8 mouse cellular contexts compared by ENCODE assay signal in genomic region chr11:49847071-49847810, GRCm38 (mm10). TPM values are rescaled to one million over a fixed set of nuclear protein-coding genes. Genes with fewer than 3 reads are reported as not detected.
DNase-seq lines count a peak whose midpoint lies in the region; ATAC-seq lines count a peak whose summit lies in the region.

No protein-coding gene starts in this region.

- intact Hi-C loops in left cerebral cortex, postnatal 4 days (cut with DNase I): no loop called here

- H3K9me3 ChIP-seq in forebrain, embryonic 10.5 days: no peaks in the 10 kb centered on the region
- no peaks in the 10 kb centered on the region for H3K9me3 ChIP-seq in kidney, embryonic 16.5 days (ENCODE audit: low read length)
- no peaks in the 10 kb centered on the region for H3K9me3 ChIP-seq in stomach, embryonic 14.5 days (ENCODE audit: control insufficient read depth, low read depth, low read length)

- peak overlapping the region; percentile 90 for H3K9ac ChIP-seq in kidney, embryonic 16.5 days (replicated peaks; ENCODE audit: low read length)
- peak overlapping the region; percentile 80 for H3K9ac ChIP-seq in stomach, embryonic 14.5 days (replicated peaks; ENCODE audit: low read depth, low read length)

- peaks cover 27% of the 10 kb centered on the region for H3K4me1 ChIP-seq in forebrain, embryonic 10.5 days
- H3K4me1 ChIP-seq in kidney, embryonic 16.5 days (ENCODE audit: insufficient read depth, low read length): peaks cover 15% of the 10 kb centered on the region
- peaks cover 12% of the 10 kb centered on the region; the same call in 1 of the 2 replicates for H3K4me1 ChIP-seq in stomach, embryonic 14.5 days (ENCODE audit: control insufficient read depth, insufficient read depth, low read length)

- ATAC-seq in kidney, embryonic 16.5 days (ENCODE audit: low FRiP score, low TSS enrichment): peak; percentile 0; the same call in 1 of the 2 replicates
- no peak for ATAC-seq in stomach, embryonic 14.5 days (ENCODE audit: insufficient number of reproducible peaks, insufficient read depth, low FRiP score, low read depth)
- ATAC-seq in granulocyte monocyte progenitor cell, adult 5-6 weeks (replicated peaks; ENCODE audit: poor library complexity, severe bottlenecking): no peak

- H3K36me3 ChIP-seq in forebrain, embryonic 10.5 days (replicated peaks): peaks cover 13% of the 10 kb centered on the region; the same call in 1 of the 2 replicates
- H3K36me3 ChIP-seq in kidney, embryonic 16.5 days (ENCODE audit: insufficient read depth, low read length): peaks cover 5% of the 10 kb centered on the region; the same call in 1 of the 2 replicates
- no peaks in the 10 kb centered on the region for H3K36me3 ChIP-seq in stomach, embryonic 14.5 days (ENCODE audit: control insufficient read depth, insufficient read depth, low read length)

- 10% methylated on average over 29 of the region's 29 CpGs for WGBS in forebrain, embryonic 10.5 days
- WGBS in kidney, embryonic 16.5 days: 8% methylated on average over 29 of the region's 29 CpGs
- 9% methylated on average over 29 of the region's 29 CpGs for WGBS in stomach, embryonic 14.5 days

- H3K4me3 ChIP-seq in forebrain, embryonic 10.5 days: peak overlapping the region; percentile 94
- peak overlapping the region; percentile 91 for H3K4me3 ChIP-seq in kidney, embryonic 16.5 days (ENCODE audit: low read length)
- H3K4me3 ChIP-seq in stomach, embryonic 14.5 days (ENCODE audit: low read depth, low read length): peak overlapping the region; percentile 84

- no peaks in the 10 kb centered on the region for H3K27me3 ChIP-seq in forebrain, embryonic 10.5 days (ENCODE audit: poor library complexity, severe bottlenecking)
- no peaks in the 10 kb centered on the region for H3K27me3 ChIP-seq in kidney, embryonic 16.5 days (ENCODE audit: insufficient read depth, low read length)
- H3K27me3 ChIP-seq in stomach, embryonic 14.5 days (ENCODE audit: control insufficient read depth, insufficient read depth, low read length): no peaks in the 10 kb centered on the region

- DNase-seq in left cerebral cortex, postnatal 4 days: peak; percentile 40
- no peak for DNase-seq in left cerebral cortex, adult 8-10 months (ENCODE audit: low spot score in 2 of 2)
- DNase-seq in R1 (ENCODE audit: low read depth, low spot score): peak; percentile 46
- DNase-seq in forebrain, embryonic 10.5 days (ENCODE audit: extremely low spot score, low spot score): no peak
- peak; percentile 22 for DNase-seq in lung, postnatal 25 days (ENCODE audit: low spot score)

- H3K27ac ChIP-seq in forebrain, embryonic 10.5 days: peak overlapping the region; percentile 93
- H3K27ac ChIP-seq in kidney, embryonic 16.5 days (ENCODE audit: low read length): peak overlapping the region; percentile 81
- H3K27ac ChIP-seq in stomach, embryonic 14.5 days (ENCODE audit: low read length): peak overlapping the region; percentile 80

- peak overlapping the region; percentile 87 for H3K4me2 ChIP-seq in kidney, embryonic 16.5 days (replicated peaks; ENCODE audit: low read depth, low read length)
- peak overlapping the region; percentile 87 for H3K4me2 ChIP-seq in stomach, embryonic 14.5 days (replicated peaks; ENCODE audit: low read depth, low read length)

RNA-seq across cellular contexts. Expression of gene Mapk9, which starts 0.7 kb away (rescaled TPM):
- 100 to 1,000 TPM; 135 to 139 TPM for total RNA-seq in left cerebral cortex, postnatal 4 days (2021)
- 100 to 1,000 TPM; 187 to 250 (median 223) TPM for total RNA-seq in left cerebral cortex, adult 8-10 months (2022)
- polyA plus RNA-seq in forebrain, embryonic 10.5 days (2016; fragmentation: Nextera tagmentation; extraction: Ambion mirVana): 21.8 and 23.8 TPM in 2 replicates
- polyA plus RNA-seq in kidney, embryonic 16.5 days (2015; fragmentation: Nextera tagmentation; extraction: Ambion mirVana): 33.5 and 34.2 TPM in 2 replicates
- 36.5 and 37.6 TPM in 2 replicates for polyA plus RNA-seq in stomach, embryonic 14.5 days (2014; fragmentation: Nextera tagmentation; extraction: Ambion mirVana)
- total RNA-seq in granulocyte monocyte progenitor cell, adult 5-6 weeks (2014; fragmentation: Nextera tagmentation): 26.6 and 41.7 TPM in 2 replicates
- total RNA-seq in granulocyte monocyte progenitor cell, adult 5-6 weeks (2017): 32.9 and 41.9 TPM in 2 replicates

RNA-seq across cellular contexts. Expression of gene Gfpt2, which starts 53.3 kb away (rescaled TPM):
- 10 to 100 TPM; 13.0 to 13.7 TPM for total RNA-seq in left cerebral cortex, postnatal 4 days (2021)
- total RNA-seq in left cerebral cortex, adult 8-10 months (2022): 1 to 10 TPM; 6.3 to 9.0 (median 7.9) TPM
- 25.8 TPM in 2 replicates for polyA plus RNA-seq in forebrain, embryonic 10.5 days (2016; fragmentation: Nextera tagmentation; extraction: Ambion mirVana)
- polyA plus RNA-seq in kidney, embryonic 16.5 days (2015; fragmentation: Nextera tagmentation; extraction: Ambion mirVana): 13.2 and 13.5 TPM in 2 replicates
- 10.4 and 10.5 TPM in 2 replicates for polyA plus RNA-seq in stomach, embryonic 14.5 days (2014; fragmentation: Nextera tagmentation; extraction: Ambion mirVana)
- 0.21 and 0.58 TPM in 2 replicates for total RNA-seq in granulocyte monocyte progenitor cell, adult 5-6 weeks (2014; fragmentation: Nextera tagmentation)
- 0.13 TPM in 1 of 2 replicates, not detected in the other for total RNA-seq in granulocyte monocyte progenitor cell, adult 5-6 weeks (2017)

RNA-seq across cellular contexts. Expression of gene Rasgef1c, which starts 54.4 kb away (rescaled TPM):
- 10 to 100 TPM; 17.9 to 21.9 TPM for total RNA-seq in left cerebral cortex, postnatal 4 days (2021)
- total RNA-seq in left cerebral cortex, adult 8-10 months (2022): 10 to 100 TPM; 30.9 to 37.4 (median 34.3) TPM
- polyA plus RNA-seq in forebrain, embryonic 10.5 days (2016; fragmentation: Nextera tagmentation; extraction: Ambion mirVana): 0.29 and 0.33 TPM in 2 replicates
- polyA plus RNA-seq in kidney, embryonic 16.5 days (2015; fragmentation: Nextera tagmentation; extraction: Ambion mirVana): 0.23 and 0.30 TPM in 2 replicates
- 0.43 and 0.54 TPM in 2 replicates for polyA plus RNA-seq in stomach, embryonic 14.5 days (2014; fragmentation: Nextera tagmentation; extraction: Ambion mirVana)
- total RNA-seq in granulocyte monocyte progenitor cell, adult 5-6 weeks (2014; fragmentation: Nextera tagmentation): 0.37 TPM in 1 of 2 replicates, not detected in the other
- total RNA-seq in granulocyte monocyte progenitor cell, adult 5-6 weeks (2017): not detected in 2 replicates

Comparison
In these comparisons a context has a peak if more than half of its experiments do, and no peak if none do; other contexts are left out.
1. DNase-seq: peak in left cerebral cortex, postnatal 4 days (single experiment), R1 (single experiment) and lung, postnatal 25 days (single experiment); none in left cerebral cortex, adult 8-10 months (0 of 2) and forebrain, embryonic 10.5 days (single experiment).
2. RNA of gene Gfpt2, which starts 53.3 kb away (total RNA-seq): 13.0 to 13.7 TPM in left cerebral cortex, postnatal 4 days and 6.3 to 9.0 TPM in left cerebral cortex, adult 8-10 months; 0.13 to 0.58 TPM in granulocyte monocyte progenitor cell, adult 5-6 weeks; every median in the first group is over 4 times any median in the second.
3. RNA of gene Rasgef1c, which starts 54.4 kb away (total RNA-seq): 30.9 to 37.4 TPM in left cerebral cortex, adult 8-10 months and 17.9 to 21.9 TPM in left cerebral cortex, postnatal 4 days; 0.37 TPM in granulocyte monocyte progenitor cell, adult 5-6 weeks; every median in the first group is over 10 times any median in the second.
4. Peak in every context shown above with its lines, with median percentiles within 50 percentile points of each other: H3K27ac ChIP-seq and H3K4me3 ChIP-seq.